Mouse (Mus musculus) embryo, embryonic 11 days (tissue): ENCODE measurements at regions not wholly inside any gene's neighbourhood (a gene's known extent, or its start where the extent isn't known, plus 50 kb on each side); places are given as distances from the start of the nearest gene placed in this dataset.

ENCODE experiments used
- DNase-seq: peaks from one replicate; pipeline ENCODE4 v3.0.0-alpha.2; 2015

DNA sequence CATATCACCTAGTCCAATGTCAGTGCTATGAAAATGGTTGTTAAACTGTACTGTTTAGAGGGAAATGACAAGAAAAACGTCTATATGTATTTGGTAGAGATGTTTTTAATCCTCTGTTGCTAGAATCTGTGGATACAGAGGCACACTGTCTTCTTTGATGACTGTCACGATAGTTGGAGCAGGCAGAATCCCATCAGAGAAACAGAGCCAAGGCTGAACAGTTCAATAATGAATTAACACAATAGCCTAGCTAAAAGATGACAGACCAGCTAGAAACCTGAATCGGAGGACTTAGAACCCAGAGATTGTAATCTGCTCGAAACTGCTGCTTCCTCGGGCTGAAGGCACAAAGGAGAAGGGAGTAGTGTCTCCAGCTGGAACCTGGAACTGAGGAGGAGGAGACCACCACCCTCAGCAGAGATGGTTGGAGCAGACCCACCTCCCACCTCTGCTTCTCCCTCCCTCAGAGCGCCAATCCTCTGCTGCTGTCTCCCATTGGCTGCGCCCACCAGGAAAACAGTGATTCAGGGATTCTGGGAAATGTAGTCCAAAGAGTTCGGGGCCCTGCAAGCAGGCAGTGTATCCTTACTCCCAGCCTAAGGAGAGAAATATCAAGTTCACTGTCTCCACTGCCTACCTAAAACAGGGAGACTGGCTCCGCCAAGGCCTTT lies 98.2 kb upstream of the Mgme1 start:
- DNase-seq = peak; percentile 88

DNA sequence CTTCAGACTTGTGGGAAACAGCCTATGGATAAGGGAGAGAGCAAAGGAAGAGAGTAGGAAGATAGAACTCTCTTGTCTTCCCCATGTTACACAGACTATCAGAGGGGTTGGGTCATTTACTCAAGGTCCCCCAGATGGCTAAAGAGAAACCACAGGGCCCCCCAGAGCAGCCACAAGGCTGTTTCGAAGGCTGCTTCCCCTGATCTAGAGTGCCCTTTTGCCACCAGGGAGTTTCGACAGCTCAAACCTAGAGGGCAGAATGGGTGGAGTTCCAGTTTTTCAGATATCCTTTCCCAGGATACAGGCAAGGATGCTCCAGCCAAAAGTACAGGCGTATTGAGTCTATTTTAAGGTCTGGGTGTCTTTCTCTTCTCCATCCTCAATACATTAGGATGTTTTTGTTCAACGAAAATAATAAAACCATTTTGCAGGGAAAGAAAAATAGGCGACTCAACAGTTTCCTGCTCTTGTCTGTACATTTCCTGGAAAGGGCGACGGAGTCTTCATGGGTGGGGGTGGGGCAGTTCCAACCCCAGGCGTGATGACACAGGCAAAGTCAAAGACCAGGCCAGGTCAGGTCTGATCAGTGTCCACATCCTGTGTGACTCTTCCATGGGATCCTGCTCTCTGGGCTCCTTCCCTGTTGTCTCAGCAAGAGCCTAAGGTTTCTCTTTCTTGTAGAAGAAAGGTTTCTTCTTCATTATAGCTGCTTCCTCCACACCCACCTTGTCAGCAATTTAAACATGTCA lies 96.9 kb upstream of the Mgme1 start:
- DNase-seq = no peak

GRCm38 (mm10) chr2:144174366-144175035 lies 96.0 kb upstream of the Mgme1 start:
- no peak for DNase-seq

- DNase-seq = no peak
Observed at GRCm38 (mm10) chr2:144176508-144177170, 93.8 kb upstream of the Mgme1 start.

DNA sequence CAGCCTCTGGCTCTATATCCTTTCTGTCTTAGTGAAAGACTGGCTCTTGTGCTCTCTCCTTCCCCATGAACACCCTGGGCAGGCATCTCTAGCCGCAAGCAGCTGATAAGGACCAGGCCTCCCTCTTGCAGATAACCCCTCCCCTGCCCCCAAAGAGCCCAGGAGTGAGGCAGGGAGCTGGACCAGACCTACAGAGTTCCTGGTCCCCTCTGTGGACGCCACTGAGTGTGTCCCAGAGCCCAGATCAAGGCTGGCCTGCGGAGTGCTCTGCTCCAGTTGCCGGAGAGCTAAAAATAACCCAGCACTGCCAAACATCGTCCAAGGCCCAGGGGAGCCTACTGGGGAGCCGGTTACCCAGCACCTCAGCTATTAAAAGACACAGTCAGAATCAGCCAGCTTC lies 93.2 kb upstream of the Mgme1 start:
- no peak for DNase-seq

GRCm38 (mm10) chr2:144177920-144178319 lies 92.5 kb upstream of the Mgme1 start:
- no peak for DNase-seq

GRCm38 (mm10) chr2:144182108-144182507 lies 88.4 kb upstream of the Mgme1 start:
- DNase-seq = no peak

- DNase-seq = no peak
Observed at GRCm38 (mm10) chr2:144182542-144182941, 87.9 kb upstream of the Mgme1 start.

- no peak for DNase-seq
Observed at GRCm38 (mm10) chr2:144183371-144183944, 87.0 kb upstream of the Mgme1 start.

DNA sequence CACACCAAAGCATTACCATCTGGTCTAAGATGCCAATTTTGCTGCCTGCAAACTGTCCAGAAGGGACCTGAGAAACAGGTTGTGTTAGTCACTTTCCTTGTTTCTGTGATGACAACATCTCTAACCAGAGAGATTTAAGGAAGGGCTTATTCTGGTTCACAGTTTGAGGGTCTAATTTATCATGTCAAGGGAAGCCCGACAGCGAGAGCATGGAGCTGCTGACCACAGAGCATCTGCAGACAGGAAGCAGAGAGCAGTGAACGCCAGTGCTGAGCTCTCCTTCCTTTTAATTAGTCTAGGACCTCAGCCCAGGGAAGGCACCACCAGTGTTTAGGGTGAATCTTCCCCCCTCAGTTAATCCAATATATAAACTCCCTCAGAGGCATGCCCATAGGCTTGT lies 85.3 kb upstream of the Mgme1 start:
- DNase-seq = no peak

DNA sequence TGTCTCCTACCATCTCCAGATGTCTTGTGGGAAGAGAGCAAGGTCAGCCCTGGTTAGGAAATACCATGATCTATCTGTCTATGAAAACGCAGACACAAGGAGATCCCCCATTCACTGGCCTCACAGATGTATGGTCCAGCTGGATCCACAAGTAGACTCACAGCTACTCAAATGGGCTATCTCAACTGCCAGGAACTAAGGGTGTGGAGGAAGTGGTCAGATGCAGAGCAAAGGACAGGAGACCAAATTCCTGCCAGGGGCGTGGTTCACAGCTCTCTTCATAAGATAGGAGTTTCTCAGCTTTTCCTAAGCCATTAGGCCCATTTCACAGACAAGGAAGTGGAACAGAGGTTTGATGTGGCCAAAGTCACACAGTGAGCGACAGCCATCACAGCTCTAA lies 84.0 kb upstream of the Mgme1 start:
- no peak for DNase-seq

GRCm38 (mm10) chr2:144188076-144188475 lies 82.4 kb upstream of the Mgme1 start:
- no peak for DNase-seq

DNA sequence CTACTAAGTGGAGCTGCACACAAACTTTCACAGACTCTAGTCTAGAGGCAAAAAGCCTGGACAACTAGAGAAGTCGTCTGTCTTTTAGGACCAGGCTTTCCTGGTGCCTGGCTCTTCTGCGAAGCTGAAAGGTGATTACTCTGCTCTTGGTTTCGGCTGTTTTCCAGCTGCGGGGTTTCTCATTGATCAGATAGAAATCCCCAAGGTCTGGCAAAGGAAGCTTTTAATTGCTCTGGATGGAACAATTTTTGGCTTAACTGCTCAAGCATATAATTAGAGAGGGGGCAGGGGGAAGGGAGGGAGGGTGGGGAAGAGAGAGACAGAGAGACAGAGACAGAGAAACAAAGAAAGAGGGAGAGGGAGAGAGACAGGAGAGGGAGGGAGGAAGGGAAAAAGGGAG lies 82.0 kb upstream of the Mgme1 start:
- peak; percentile 40 for DNase-seq

DNA sequence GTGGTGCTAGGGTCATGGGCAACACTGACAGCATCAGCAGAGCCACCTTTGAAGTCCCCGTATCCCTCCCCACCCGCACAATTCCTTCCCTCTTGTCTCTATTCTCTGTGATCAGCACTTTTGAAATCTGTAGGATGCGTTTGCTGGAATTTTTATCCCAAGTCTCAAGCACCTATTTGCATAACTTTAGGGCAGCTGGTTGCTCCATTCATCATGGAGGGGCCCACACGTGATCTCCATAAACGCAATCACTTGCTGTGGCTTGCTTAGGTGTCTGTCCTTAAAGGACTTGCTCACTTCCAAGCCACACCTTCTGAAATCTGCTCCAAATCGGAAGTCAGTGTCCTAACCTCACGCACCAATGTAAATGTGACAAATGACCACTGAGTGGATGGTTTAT lies 80.7 kb upstream of the Mgme1 start:
- DNase-seq = no peak

GRCm38 (mm10) chr2:144191018-144191417 lies 79.4 kb upstream of the Mgme1 start:
- no peak for DNase-seq

GRCm38 (mm10) chr2:144191707-144192106 lies 78.8 kb upstream of the Mgme1 start:
- DNase-seq = no peak

GRCm38 (mm10) chr2:144192428-144192827 lies 78.0 kb upstream of the Mgme1 start:
- peak; percentile 31 for DNase-seq

- DNase-seq = no peak
Observed at GRCm38 (mm10) chr2:144195851-144196250, 74.6 kb upstream of the Mgme1 start.

DNA sequence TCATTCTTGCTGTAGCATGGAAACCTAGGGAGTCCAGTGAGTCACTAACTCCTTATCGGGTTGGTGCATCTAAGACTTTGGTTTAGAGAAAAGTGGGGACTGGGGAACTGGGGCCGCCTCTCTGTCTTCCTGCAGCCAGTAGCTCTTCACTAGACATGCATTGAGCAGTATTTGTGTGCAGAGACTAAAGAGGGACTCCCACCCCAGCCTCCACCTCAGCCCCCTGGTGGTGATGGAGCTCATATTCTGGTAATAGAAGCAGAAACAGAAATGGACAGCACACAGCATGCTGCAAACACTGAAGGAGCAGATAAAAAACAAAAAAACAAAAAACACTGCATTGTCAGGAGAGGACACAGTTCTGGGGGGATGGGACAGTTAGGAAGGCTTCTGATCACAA lies 73.3 kb upstream of the Mgme1 start:
- DNase-seq = peak; percentile 61

DNA sequence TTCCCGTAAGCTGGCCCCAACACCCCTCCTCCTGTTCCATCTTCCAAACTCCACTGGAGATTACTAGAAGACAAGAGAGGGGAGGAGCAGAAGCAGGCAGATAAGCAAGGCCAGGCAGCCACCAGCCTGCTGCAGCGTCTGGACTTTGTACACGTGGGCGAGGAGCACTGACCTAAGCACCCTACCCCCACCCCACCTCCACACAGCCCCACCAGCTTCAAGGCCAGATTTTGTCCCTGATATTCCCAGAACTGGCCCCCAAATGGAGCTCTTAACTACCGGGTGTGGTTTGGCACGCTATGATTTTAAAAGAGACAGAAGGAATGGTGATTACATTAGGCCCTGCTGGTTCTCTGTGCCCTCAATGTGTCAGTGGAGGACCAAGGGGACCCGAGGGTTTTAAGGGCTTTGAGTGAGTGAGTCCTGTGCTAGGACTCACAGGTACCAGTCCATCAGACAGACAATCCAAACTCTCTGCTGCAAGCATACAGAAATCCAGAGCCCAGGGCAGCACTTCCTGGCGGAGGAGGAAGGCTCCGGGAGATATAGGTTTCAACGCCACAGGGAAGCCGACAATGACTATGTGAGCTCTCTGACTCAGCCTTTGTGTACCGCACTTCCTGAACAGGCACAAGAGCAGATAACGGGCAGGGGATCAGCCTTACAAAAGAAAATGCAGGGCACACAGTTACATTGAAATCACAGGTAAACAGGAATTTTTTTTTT lies 72.0 kb upstream of the Mgme1 start:
- DNase-seq = no peak
